Mouse (Mus musculus) liver, adult 2 months (tissue): Measurements from ENCODE around the gene Wt1. TPM values are rescaled to one million over a fixed set of nuclear protein-coding genes. Genes with fewer than 3 reads are reported as not detected.

Experiments used
- DNase-seq: peaks from one replicate; pipeline ENCODE4 v3.0.0-alpha.2; 2011; ENCODE audit warnings: low read depth, low spot score; ENCODE audit errors: extremely low read depth
- H3K27ac ChIP-seq: fragments of 200-500 bp; replicated peaks from 2 replicates; pipeline ENCODE4 v1.5.1; 2012; ENCODE audit warnings: low read depth, mild to moderate bottlenecking, control low read depth, inconsistent platforms, low read length; ENCODE audit not compliant: insufficient read depth
- H3K27me3 ChIP-seq: fragments of 200-500 bp; 2 replicates; pipeline ENCODE4 v1.6.1; 2012; ENCODE audit warnings: mild to moderate bottlenecking, moderate library complexity, low read length, inconsistent platforms; ENCODE audit not compliant: control insufficient read depth, insufficient read depth
- H3K36me3 ChIP-seq: fragments of 200-500 bp; 2 replicates; pipeline ENCODE4 v1.6.1; 2012; ENCODE audit warnings: low read length, inconsistent platforms; ENCODE audit not compliant: control insufficient read depth, insufficient read depth
- H3K4me1 ChIP-seq: fragments of 200-500 bp; 2 replicates; pipeline ENCODE4 v1.6.1; 2011; ENCODE audit warnings: low read length; ENCODE audit not compliant: control insufficient read depth, insufficient read depth
- H3K4me3 ChIP-seq: fragments of 200-500 bp; 2 replicates; pipeline ENCODE4 v1.5.1; 2011; ENCODE audit warnings: low read depth, mild to moderate bottlenecking, control low read depth, low read length, moderate library complexity; ENCODE audit not compliant: insufficient read depth
- H3K79me2 ChIP-seq: fragments of 200-500 bp; 2 replicates; pipeline ENCODE4 v1.6.1; 2012; ENCODE audit warnings: inconsistent platforms, mild to moderate bottlenecking, low read length, moderate library complexity; ENCODE audit not compliant: control insufficient read depth, insufficient read depth
- H3K9ac ChIP-seq: fragments of 200-500 bp; 2 replicates; pipeline ENCODE4 v1.6.1; 2012; ENCODE audit warnings: low read depth, mild to moderate bottlenecking, control low read depth, inconsistent platforms, low read length
- CTCF ChIP-seq: fragments of 200-500 bp; IDR thresholded peaks from 2 replicates; pipeline ENCODE4 v1.5.1; 2011; ENCODE audit warnings: low read depth, low read length, control low read depth
- POLR2A ChIP-seq: fragments of 200-500 bp; IDR thresholded peaks from 2 replicates; pipeline ENCODE4 v1.6.1; 2011; ENCODE audit warnings: low read length, control low read depth; ENCODE audit not compliant: insufficient read depth; ENCODE audit errors: extremely low read depth
- WGBS: fragments of 180-500 bp; shearing (Covaris S2); methylation state at CpG from one replicate; pipeline ENCODE4 v1.1.7; 2018; 5-methylcytosine and 5-hydroxymethylcytosine counted together
- polyA plus RNA-seq: library from polyadenylated mRNA; depleted of rRNA; stranded (reverse); fragments of >200 nt; gene quantifications from 2 replicates; pipeline ENCODE4 v1.2.3, GENCODE M21; 2012
- total RNA-seq: library from RNA; depleted of rRNA; stranded (reverse); fragments of >200 nt; gene quantifications from 2 replicates; pipeline ENCODE4 v1.2.3, GENCODE M21; 2014

Wt1 gene
- total and polyA plus RNA-seq, 2 experiments: 0.27 to 0.55 TPM

GRCm38 (mm10) chr2:105151544-105151943 is 25.2 kb downstream of the Wt1 start:
- H3K36me3 ChIP-seq: no peaks in the 10 kb centered on the region

GRCm38 (mm10) chr2:105153046-105153445 is 26.7 kb downstream of the Wt1 start:
- H3K4me1 ChIP-seq: no peaks in the 10 kb centered on the region
- no peaks in the 10 kb centered on the region for H3K79me2 ChIP-seq
- no peaks in the 10 kb centered on the region for H3K27me3 ChIP-seq
- WGBS: 73% methylated on average over 1 of the region's 1 CpGs
- H3K9ac ChIP-seq: no peak overlapping the region
- no peak overlapping the region for H3K27ac ChIP-seq
- TF ChIP-seq CTCF (no peak), POLR2A (no peak)
- no peaks in the 10 kb centered on the region for H3K36me3 ChIP-seq
- no peak overlapping the region for H3K4me3 ChIP-seq
- DNase-seq: no peak

More at GRCm38 (mm10) chr2:105151544-105151943, 25.2 kb downstream of the Wt1 start:
- Histone ChIP-seq H3K4me1 (no peaks in the 10 kb centered on the region), H3K79me2 (no peaks in the 10 kb centered on the region), H3K9ac (no peak overlapping the region), H3K4me3 (no peak overlapping the region), H3K27ac (no peak overlapping the region), H3K27me3 (no peaks in the 10 kb centered on the region)
- TF ChIP-seq POLR2A: no peak
- no peak for TF ChIP-seq CTCF
- WGBS: 90% methylated on average over 5 of the region's 5 CpGs
- DNase-seq: no peak

- Histone ChIP-seq H3K36me3 (no peaks in the 10 kb centered on the region), H3K9ac (no peak overlapping the region), H3K4me3 (no peak overlapping the region), H3K4me1 (no peaks in the 10 kb centered on the region), H3K27me3 (no peaks in the 10 kb centered on the region), H3K79me2 (no peaks in the 10 kb centered on the region), H3K27ac (no peak overlapping the region)
- TF ChIP-seq POLR2A (no peak), CTCF (no peak)
- 80% methylated on average over 2 of the region's 2 CpGs for WGBS
- DNase-seq: no peak
Measured at GRCm38 (mm10) chr2:105160949-105161348, 34.6 kb downstream of the Wt1 start.

- no peak overlapping the region for H3K27ac ChIP-seq
- DNase-seq: no peak
- no peak overlapping the region for H3K4me3 ChIP-seq
- no peaks in the 10 kb centered on the region for H3K27me3 ChIP-seq
- H3K36me3 ChIP-seq: no peaks in the 10 kb centered on the region
- TF ChIP-seq POLR2A (no peak), CTCF (no peak)
- no peaks in the 10 kb centered on the region for H3K4me1 ChIP-seq
- H3K79me2 ChIP-seq: no peaks in the 10 kb centered on the region
- no peak overlapping the region for H3K9ac ChIP-seq
- 16% methylated on average over 4 of the region's 4 CpGs for WGBS
Measured at GRCm38 (mm10) chr2:105162763-105163162, 36.4 kb downstream of the Wt1 start.

- no peak overlapping the region for H3K9ac ChIP-seq
- H3K27ac ChIP-seq: no peak overlapping the region
- H3K27me3 ChIP-seq: no peaks in the 10 kb centered on the region
- DNase-seq: no peak
- no peaks in the 10 kb centered on the region for H3K4me1 ChIP-seq
- 39% methylated on average over 3 of the region's 3 CpGs for WGBS
- no peaks in the 10 kb centered on the region for H3K79me2 ChIP-seq
- H3K36me3 ChIP-seq: no peaks in the 10 kb centered on the region
- H3K4me3 ChIP-seq: no peak overlapping the region
- TF ChIP-seq POLR2A: no peak
- no peak for TF ChIP-seq CTCF
Measured at GRCm38 (mm10) chr2:105168137-105168536, 41.8 kb downstream of the Wt1 start.

- H3K9ac ChIP-seq: no peak overlapping the region
- H3K27me3 ChIP-seq: no peaks in the 10 kb centered on the region
- H3K4me1 ChIP-seq: no peaks in the 10 kb centered on the region
- 70% methylated on average over 2 of the region's 2 CpGs for WGBS
- H3K27ac ChIP-seq: no peak overlapping the region
- no peak overlapping the region for H3K4me3 ChIP-seq
- no peak for DNase-seq
- H3K36me3 ChIP-seq: no peaks in the 10 kb centered on the region
- no peaks in the 10 kb centered on the region for H3K79me2 ChIP-seq
- TF ChIP-seq CTCF: no peak
- TF ChIP-seq POLR2A: no peak
Measured at GRCm38 (mm10) chr2:105174254-105174653, 47.9 kb downstream of the Wt1 start.
